ENCODE assay signal across 8 mouse cellular contexts in the genomic region with DNA sequence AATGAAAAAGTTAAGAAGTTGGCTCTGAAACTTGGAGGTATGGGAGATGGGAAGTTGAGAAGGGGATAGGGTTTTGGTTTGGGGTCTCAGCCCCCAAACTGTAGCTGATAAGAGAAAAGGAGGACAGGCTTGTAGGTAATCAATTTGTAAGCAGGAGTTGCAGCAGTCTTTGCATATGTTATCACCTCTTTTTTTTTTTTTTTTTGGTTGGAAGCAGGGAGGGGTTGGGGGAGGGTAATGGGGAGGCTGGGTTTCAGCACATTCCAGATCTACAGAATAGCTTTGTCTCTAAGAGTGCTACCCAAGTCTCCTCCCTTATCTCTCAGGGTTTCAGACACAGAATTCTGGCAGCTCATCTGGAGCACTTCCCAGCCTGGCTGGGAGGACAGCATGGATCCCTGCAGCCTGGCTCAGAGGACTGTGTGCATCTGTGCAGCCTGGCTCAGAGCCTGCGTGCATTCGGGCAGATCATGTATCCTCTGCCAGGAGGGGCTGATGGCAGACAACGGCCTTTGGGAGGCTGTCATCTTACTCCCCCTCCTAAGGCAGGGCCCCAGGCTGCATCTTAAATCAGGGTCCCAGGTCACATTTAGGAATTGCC. TPM values are rescaled to one million over a fixed set of nuclear protein-coding genes. Genes with fewer than 3 reads are reported as not detected.
DNase-seq lines count a peak whose midpoint lies in the region; ATAC-seq and TF ChIP-seq lines count a peak whose summit lies in the region.

No protein-coding gene starts in this region.

- H3K27me3 ChIP-seq in hindbrain, embryonic 16.5 days (replicated peaks; ENCODE audit: control insufficient read depth, insufficient read depth, low read length) = no peaks in the 10 kb centered on the region

- no peaks in the 10 kb centered on the region for H3K9me3 ChIP-seq in hindbrain, embryonic 16.5 days (ENCODE audit: control insufficient read depth, low read length)

- no peak for TF ChIP-seq CTCF in olfactory bulb, adult 2 months (IDR thresholded peaks at IDR 0.05; ENCODE audit: insufficient read depth, low read depth, low read length)

- WGBS in hindbrain, embryonic 16.5 days = 0% methylated on average over 3 of the region's 3 CpGs
- 11% methylated on average over 3 of the region's 3 CpGs for WGBS in olfactory bulb, adult 2 months

- H3K4me2 ChIP-seq in hindbrain, embryonic 16.5 days (ENCODE audit: low read length) = no peak overlapping the region

- no peak overlapping the region for H3K4me3 ChIP-seq in hindbrain, embryonic 16.5 days (ENCODE audit: low read length)
- no peak overlapping the region for H3K4me3 ChIP-seq in olfactory bulb, adult 2 months (ENCODE audit: insufficient read depth, low read depth, low read length)

- peaks cover 3% of the 10 kb centered on the region; the same call in 1 of the 2 replicates for H3K4me1 ChIP-seq in hindbrain, embryonic 16.5 days (ENCODE audit: control insufficient read depth, insufficient read depth, low read depth, low read length)
- H3K4me1 ChIP-seq in olfactory bulb, adult 2 months (ENCODE audit: control insufficient read depth, insufficient read depth, low read length) = peaks cover 4% of the 10 kb centered on the region

- peak overlapping the region; percentile 20 for H3K27ac ChIP-seq in hindbrain, embryonic 16.5 days (ENCODE audit: low read depth, low read length)
- peak overlapping the region; percentile 58 for H3K27ac ChIP-seq in olfactory bulb, adult 2 months (ENCODE audit: insufficient read depth, low read depth, low read length)

- peak; percentile 73 for ATAC-seq in hindbrain, embryonic 16.5 days

- DNase-seq in embryo, embryonic 11 days = peak; percentile 48
- no peak for DNase-seq in embryo, embryonic 10.5 days (ENCODE audit: low spot score)
- DNase-seq in cerebellum, adult 9-10 months = peak; percentile 96
- DNase-seq in gastrocnemius, postnatal 10 days = peak; percentile 77
- DNase-seq in left cerebral cortex, postnatal 4 days = peak; percentile 96
- no peak for DNase-seq in thymus, postnatal 0 days (ENCODE audit: low spot score)

- TF ChIP-seq POLR2A in olfactory bulb, adult 2 months (IDR thresholded peaks at IDR 0.05; ENCODE audit: insufficient read depth, low read depth, low read length) = no peak

- intact Hi-C loops in left cerebral cortex, postnatal 4 days (cut with DNase I) = no loop called here

- no peaks in the 10 kb centered on the region for H3K36me3 ChIP-seq in hindbrain, embryonic 16.5 days (ENCODE audit: control insufficient read depth, insufficient read depth, low read length)

- H3K9ac ChIP-seq in hindbrain, embryonic 16.5 days (ENCODE audit: low read depth, low read length) = no peak overlapping the region

RNA-seq across cellular contexts. Expression of gene Cap1, which starts 5.1 kb away (rescaled TPM):
- total RNA-seq in gastrocnemius, postnatal 10 days (2021) = 10 to 100 TPM; 46.1 to 64.2 TPM
- 71.6 and 84.9 TPM in 2 replicates for polyA plus RNA-seq in hindbrain, embryonic 16.5 days (2015; fragmentation: Nextera tagmentation; extraction: Ambion mirVana)
- total RNA-seq in left cerebral cortex, postnatal 4 days (2021) = 100 to 1,000 TPM; 174 to 186 TPM
- polyA plus RNA-seq in olfactory bulb, adult 2 months (2012; ENCODE audit: insufficient read depth, insufficient read length, low replicate concordance, missing spikeins) = 117 TPM in 1 of 2 replicates, not detected in the other
- polyA plus RNA-seq in thymus, postnatal 0 days (2015; fragmentation: Nextera tagmentation; extraction: Ambion mirVana) = 91.9 and 106 TPM in 2 replicates

RNA-seq across cellular contexts. Expression of gene Ppt1, which starts 54.9 kb away (rescaled TPM):
- total RNA-seq in gastrocnemius, postnatal 10 days (2021) = 10 to 100 TPM; 21.2 to 24.6 TPM
- polyA plus RNA-seq in hindbrain, embryonic 16.5 days (2015; fragmentation: Nextera tagmentation; extraction: Ambion mirVana) = 94.2 and 99.7 TPM in 2 replicates
- 10 to 100 TPM; 48.2 to 52.9 TPM for total RNA-seq in left cerebral cortex, postnatal 4 days (2021)
- polyA plus RNA-seq in olfactory bulb, adult 2 months (2012; ENCODE audit: insufficient read depth, insufficient read length, low replicate concordance, missing spikeins) = 235 TPM in 1 of 2 replicates, not detected in the other
- polyA plus RNA-seq in thymus, postnatal 0 days (2015; fragmentation: Nextera tagmentation; extraction: Ambion mirVana) = 118 and 131 TPM in 2 replicates

Comparison
In these comparisons a context has a peak if more than half of its experiments do, and no peak if none do; other contexts are left out.
1. DNase-seq: peak in embryo, embryonic 11 days (single experiment), cerebellum, adult 9-10 months (single experiment), gastrocnemius, postnatal 10 days (single experiment) and left cerebral cortex, postnatal 4 days (single experiment); none in embryo, embryonic 10.5 days (single experiment) and thymus, postnatal 0 days (single experiment).